Mouse (Mus musculus): Measurements from ENCODE around the gene Gm49384.
A peak's percentile ranks its signal among the peaks of the same experiment; 100 is the strongest.
"Not testable (repeated sequence)": the region's sequence is repeated elsewhere in the genome, so short reads cannot be mapped to it uniquely, and the experiment has no call there.

The Gm49384 gene

GRCm38 (mm10) chr12:69167656-69168460 lies 36.2 kb downstream of the Gm49384 start:
- no peak for DNase-seq (ENCODE audit: low read depth, low spot score)

GRCm38 (mm10) chr12:69166861-69167581 lies 37.0 kb downstream of the Gm49384 start:
- not testable (repeated sequence) for DNase-seq (ENCODE audit: low read depth, low spot score)

- DNase-seq (ENCODE audit: low read depth, low spot score): peak; percentile 42
Measured at GRCm38 (mm10) chr12:69164904-69165303, 39.2 kb downstream of the Gm49384 start.

GRCm38 (mm10) chr12:69163586-69163985 lies 40.5 kb downstream of the Gm49384 start:
- DNase-seq (ENCODE audit: low read depth, low spot score): not testable (repeated sequence)

GRCm38 (mm10) chr12:69160677-69161076 lies 43.4 kb downstream of the Gm49384 start:
- DNase-seq (ENCODE audit: low read depth, low spot score): not testable (repeated sequence)

- peak; percentile 89 for DNase-seq (ENCODE audit: low read depth, low spot score)
Measured at GRCm38 (mm10) chr12:69159578-69159940, 44.5 kb downstream of the Gm49384 start.

- peak; percentile 99 for DNase-seq (ENCODE audit: low read depth, low spot score)
Measured at GRCm38 (mm10) chr12:69158765-69159577, 45.1 kb downstream of the Gm49384 start, which contains the start of gene Rps29. Gene Rps29 (minus strand): TSS chr12:69159186.

GRCm38 (mm10) chr12:69158366-69158764 lies 45.7 kb downstream of the Gm49384 start:
- DNase-seq (ENCODE audit: low read depth, low spot score): no peak

GRCm38 (mm10) chr12:69157107-69157506 lies 47.0 kb downstream of the Gm49384 start:
- DNase-seq (ENCODE audit: low read depth, low spot score): no peak

- no peak for DNase-seq (ENCODE audit: low read depth, low spot score)
Measured at GRCm38 (mm10) chr12:69156436-69156835, 47.6 kb downstream of the Gm49384 start.

- no peak for DNase-seq (ENCODE audit: low read depth, low spot score)
Measured at GRCm38 (mm10) chr12:69155923-69156322, 48.1 kb downstream of the Gm49384 start.

GRCm38 (mm10) chr12:69150049-69150448 lies 54.0 kb downstream of the Gm49384 start:
- DNase-seq (ENCODE audit: low read depth, low spot score): no peak

GRCm38 (mm10) chr12:69147166-69147735 lies 56.8 kb downstream of the Gm49384 start:
- DNase-seq (ENCODE audit: low read depth, low spot score): no peak

GRCm38 (mm10) chr12:69143460-69143859 lies 60.6 kb downstream of the Gm49384 start:
- no peak for DNase-seq (ENCODE audit: low read depth, low spot score)

- DNase-seq (ENCODE audit: low read depth, low spot score): no peak
Measured at GRCm38 (mm10) chr12:69139841-69140240, 64.2 kb downstream of the Gm49384 start.

All from CD4-positive helper T cell, adult 2 months (primary cell).